Mouse (Mus musculus): ENCODE results near the gene Capn7.

GRCm38 (mm10) chr14:31402693-31403092 is 66.3 kb downstream of the Capn7 start:
- no peak for TF ChIP-seq CTCF (IDR thresholded peaks at IDR 0.05; ENCODE audit: control insufficient read depth, insufficient read depth, low read length)
- no peak for TF ChIP-seq POLR2A (IDR thresholded peaks at IDR 0.05; ENCODE audit: borderline replicate concordance, control insufficient read depth, low read depth, low read length)
